Mouse (Mus musculus): Measurements from ENCODE around the gene Mthfd2. TPM values are rescaled to one million over a fixed set of nuclear protein-coding genes. Genes with fewer than 3 reads are reported as not detected.
"Not testable (repeated sequence)": the region's sequence is repeated elsewhere in the genome, so short reads cannot be mapped to it uniquely, and the experiment has no call there.

Gene Mthfd2
- polyA plus RNA-seq, 1 experiment from 2014 or later = 21.6 TPM

- Histone ChIP-seq H3K36me3 (ENCODE audit: insufficient read depth, low read length) (peaks cover 16% of the 10 kb centered on the region), H3K4me3 (replicated peaks; ENCODE audit: low read depth, low read length) (no peak overlapping the region), H3K4me1 (replicated peaks; ENCODE audit: insufficient read depth, low read length) (peaks cover 6% of the 10 kb centered on the region), H3K9ac (ENCODE audit: low read depth, low read length) (no peak overlapping the region), H3K27me3 (ENCODE audit: insufficient read depth, low read length) (no peaks in the 10 kb centered on the region), H3K27ac (no peak overlapping the region), H3K9me3 (replicated peaks; ENCODE audit: low read length) (no peaks in the 10 kb centered on the region), H3K4me2 (ENCODE audit: low read length) (no peak overlapping the region)
- ATAC-seq (replicated peaks; ENCODE audit: low FRiP score, low read depth) (no peak), DNase-seq (ENCODE audit: low spot score) (no peak)
- WGBS = 80% methylated on average over 7 of the region's 7 CpGs
- TF ChIP-seq CTCF (IDR thresholded peaks at IDR 0.05; ENCODE audit: low read depth) = no peak
Measured at GRCm38 (mm10) chr6:83351490-83352160, 25.9 kb upstream of the Mthfd2 start.

DNA sequence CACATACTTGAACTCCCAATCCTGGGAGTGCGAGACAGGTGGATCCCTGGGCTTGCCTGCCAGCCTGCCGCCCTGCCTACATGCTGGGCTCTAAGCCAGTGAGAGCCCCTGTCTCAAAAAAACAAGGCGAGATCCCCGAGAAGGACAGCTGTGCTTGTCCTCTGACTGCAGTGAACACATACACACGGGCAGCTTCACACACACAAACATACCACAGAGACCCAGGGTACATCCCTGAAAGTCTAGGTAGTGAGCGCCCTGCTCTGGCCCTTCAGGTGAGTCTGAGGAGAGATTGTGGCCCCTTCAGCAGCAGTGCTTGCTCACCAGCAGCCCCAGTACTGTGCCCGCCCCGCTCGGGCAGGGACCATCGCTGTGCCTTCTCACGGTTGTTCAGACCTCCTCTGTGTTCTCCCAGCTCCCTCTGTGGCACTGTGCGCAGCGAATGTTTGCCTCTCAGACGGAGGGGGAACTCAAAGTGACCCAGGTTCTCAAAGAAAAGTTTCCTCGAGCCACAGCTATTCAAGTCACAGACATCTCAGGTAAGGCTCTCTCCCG is 25.2 kb upstream of the Mthfd2 start:
- 92% methylated on average over 16 of the region's 16 CpGs for WGBS
- Histone ChIP-seq H3K9me3 (replicated peaks; ENCODE audit: low read length) (no peaks in the 10 kb centered on the region), H3K4me1 (replicated peaks; ENCODE audit: insufficient read depth, low read length) (peaks cover 6% of the 10 kb centered on the region), H3K27me3 (ENCODE audit: insufficient read depth, low read length) (no peaks in the 10 kb centered on the region), H3K36me3 (ENCODE audit: insufficient read depth, low read length) (peaks cover 16% of the 10 kb centered on the region), H3K9ac (ENCODE audit: low read depth, low read length) (no peak overlapping the region), H3K4me2 (ENCODE audit: low read length) (no peak overlapping the region), H3K4me3 (replicated peaks; ENCODE audit: low read depth, low read length) (no peak overlapping the region), H3K27ac (no peak overlapping the region)
- TF ChIP-seq CTCF (IDR thresholded peaks at IDR 0.05; ENCODE audit: low read depth) = no peak
- DNase-seq (ENCODE audit: low spot score) (no peak), ATAC-seq (replicated peaks; ENCODE audit: low FRiP score, low read depth) (no peak)

DNA sequence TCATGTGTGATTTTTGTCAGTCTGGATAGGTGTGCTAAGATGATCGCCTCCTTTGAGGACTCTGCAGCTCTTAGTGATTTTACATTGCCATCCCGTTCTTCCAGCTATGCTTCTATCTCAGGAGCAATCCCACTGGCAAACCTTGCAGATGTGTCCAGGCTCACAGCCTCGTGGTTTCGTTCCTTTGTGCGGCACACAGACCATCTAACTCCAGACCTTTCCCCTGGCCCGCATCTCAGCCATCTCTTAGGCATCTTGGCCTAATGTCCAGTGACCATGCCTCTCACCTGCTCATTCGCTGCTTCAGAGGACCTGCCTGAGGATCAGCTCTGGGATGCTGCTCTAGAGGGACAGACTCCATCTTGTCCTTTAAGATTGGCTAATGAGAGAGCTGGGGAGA is 24.5 kb upstream of the Mthfd2 start:
- ATAC-seq (replicated peaks; ENCODE audit: low FRiP score, low read depth) (no peak), DNase-seq (ENCODE audit: low spot score) (no peak)
- WGBS = 77% methylated on average over 7 of the region's 7 CpGs
- H3K4me2 ChIP-seq (ENCODE audit: low read length) = peak overlapping the region; percentile 88
- H3K27ac ChIP-seq = no peak overlapping the region
- H3K9ac ChIP-seq (ENCODE audit: low read depth, low read length) = peak overlapping the region; percentile 88
- H3K4me1 ChIP-seq (replicated peaks; ENCODE audit: insufficient read depth, low read length) = peaks cover 6% of the 10 kb centered on the region
- no peaks in the 10 kb centered on the region for H3K27me3 ChIP-seq (ENCODE audit: insufficient read depth, low read length)
- TF ChIP-seq CTCF (IDR thresholded peaks at IDR 0.05; ENCODE audit: low read depth) = no peak
- H3K4me3 ChIP-seq (replicated peaks; ENCODE audit: low read depth, low read length) = peak overlapping the region; percentile 92
- H3K9me3 ChIP-seq (replicated peaks; ENCODE audit: low read length) = no peaks in the 10 kb centered on the region
- H3K36me3 ChIP-seq (ENCODE audit: insufficient read depth, low read length) = peaks cover 11% of the 10 kb centered on the region

GRCm38 (mm10) chr6:83349274-83349958 is 23.7 kb upstream of the Mthfd2 start:
- peak overlapping the region; percentile 88 for H3K9ac ChIP-seq (ENCODE audit: low read depth, low read length)
- H3K4me3 ChIP-seq (replicated peaks; ENCODE audit: low read depth, low read length) = peak overlapping the region; percentile 92
- H3K9me3 ChIP-seq (replicated peaks; ENCODE audit: low read length) = no peaks in the 10 kb centered on the region
- DNase-seq (ENCODE audit: low spot score) = peak; percentile 83
- WGBS = under 1% methylated on average over 53 of the region's 53 CpGs
- no peak overlapping the region; the same call in 1 of the 2 replicates for H3K27ac ChIP-seq
- ATAC-seq (replicated peaks; ENCODE audit: low FRiP score, low read depth) = peak; percentile 95
- H3K4me1 ChIP-seq (replicated peaks; ENCODE audit: insufficient read depth, low read length) = peaks cover 6% of the 10 kb centered on the region
- TF ChIP-seq CTCF (IDR thresholded peaks at IDR 0.05; ENCODE audit: low read depth) = peak; percentile 83
- peaks cover 11% of the 10 kb centered on the region for H3K36me3 ChIP-seq (ENCODE audit: insufficient read depth, low read length)
- peak overlapping the region; percentile 88 for H3K4me2 ChIP-seq (ENCODE audit: low read length)
- H3K27me3 ChIP-seq (ENCODE audit: insufficient read depth, low read length) = no peaks in the 10 kb centered on the region

GRCm38 (mm10) chr6:83348873-83349272 is 23.2 kb upstream of the Mthfd2 start, which contains the start of gene Bola3:
Gene Bola3 (plus strand): TSS chr6:83349147.
- H3K4me2 ChIP-seq (ENCODE audit: low read length) = peak within 1 kb of the TSS; percentile 88
- peak within 1 kb of the TSS; percentile 88 for H3K9ac ChIP-seq (ENCODE audit: low read depth, low read length)
- no peaks in the 10 kb centered on the region for H3K9me3 ChIP-seq (replicated peaks; ENCODE audit: low read length)
- peak; percentile 54 for DNase-seq (ENCODE audit: low spot score)
- peak within 1 kb of the TSS; percentile 92 for H3K4me3 ChIP-seq (replicated peaks; ENCODE audit: low read depth, low read length)
- peaks cover 6% of the 10 kb centered on the region for H3K4me1 ChIP-seq (replicated peaks; ENCODE audit: insufficient read depth, low read length)
- H3K27me3 ChIP-seq (ENCODE audit: insufficient read depth, low read length) = no peaks in the 10 kb centered on the region
- H3K36me3 ChIP-seq (ENCODE audit: insufficient read depth, low read length) = peaks cover 6% of the 10 kb centered on the region; the same call in 1 of the 2 replicates
- peak; percentile 59 for ATAC-seq (replicated peaks; ENCODE audit: low FRiP score, low read depth)
- WGBS = 29% methylated on average over 6 of the region's 6 CpGs
- no peak for TF ChIP-seq CTCF (IDR thresholded peaks at IDR 0.05; ENCODE audit: low read depth)
- no peak within 1 kb of the TSS; the same call in 1 of the 2 replicates for H3K27ac ChIP-seq

- Histone ChIP-seq H3K9me3 (replicated peaks; ENCODE audit: low read length) (no peaks in the 10 kb centered on the region), H3K36me3 (ENCODE audit: insufficient read depth, low read length) (peaks cover 3% of the 10 kb centered on the region; the same call in 1 of the 2 replicates), H3K4me2 (ENCODE audit: low read length) (no peak overlapping the region), H3K9ac (ENCODE audit: low read depth, low read length) (no peak overlapping the region), H3K4me3 (replicated peaks; ENCODE audit: low read depth, low read length) (no peak overlapping the region), H3K4me1 (replicated peaks; ENCODE audit: insufficient read depth, low read length) (peaks cover 6% of the 10 kb centered on the region), H3K27me3 (ENCODE audit: insufficient read depth, low read length) (no peaks in the 10 kb centered on the region), H3K27ac (no peak overlapping the region)
- DNase-seq (ENCODE audit: low spot score) (no peak), ATAC-seq (replicated peaks; ENCODE audit: low FRiP score, low read depth) (no peak)
- WGBS = 91% methylated on average over 3 of the region's 3 CpGs
- no peak for TF ChIP-seq CTCF (IDR thresholded peaks at IDR 0.05; ENCODE audit: low read depth)
Measured at GRCm38 (mm10) chr6:83347916-83348315, 22.2 kb upstream of the Mthfd2 start.

- not testable (repeated sequence) for H3K4me3 ChIP-seq (replicated peaks; ENCODE audit: low read depth, low read length); H3K4me1 ChIP-seq (replicated peaks; ENCODE audit: insufficient read depth, low read length); ATAC-seq (replicated peaks; ENCODE audit: low FRiP score, low read depth); DNase-seq (ENCODE audit: low spot score); H3K4me2 ChIP-seq (ENCODE audit: low read length); H3K9ac ChIP-seq (ENCODE audit: low read depth, low read length); H3K9me3 ChIP-seq (replicated peaks; ENCODE audit: low read length); H3K27ac ChIP-seq; H3K27me3 ChIP-seq (ENCODE audit: insufficient read depth, low read length)
- WGBS = 86% methylated on average over 8 of the region's 8 CpGs
- H3K36me3 ChIP-seq (ENCODE audit: insufficient read depth, low read length) = peaks cover 24% of the 10 kb centered on the region; the same call in 1 of the 2 replicates
Measured at GRCm38 (mm10) chr6:83345285-83345684, 19.6 kb upstream of the Mthfd2 start.

All from kidney, postnatal 0 days (tissue).